Mouse (Mus musculus): ENCODE results near the gene Tsku. TPM values are rescaled to one million over a fixed set of nuclear protein-coding genes. Genes with fewer than 3 reads are reported as not detected.

Gene Tsku
- total and polyA plus RNA-seq, 2 experiments from 2014 or later, result 9.4 to 48.8 TPM

DNA sequence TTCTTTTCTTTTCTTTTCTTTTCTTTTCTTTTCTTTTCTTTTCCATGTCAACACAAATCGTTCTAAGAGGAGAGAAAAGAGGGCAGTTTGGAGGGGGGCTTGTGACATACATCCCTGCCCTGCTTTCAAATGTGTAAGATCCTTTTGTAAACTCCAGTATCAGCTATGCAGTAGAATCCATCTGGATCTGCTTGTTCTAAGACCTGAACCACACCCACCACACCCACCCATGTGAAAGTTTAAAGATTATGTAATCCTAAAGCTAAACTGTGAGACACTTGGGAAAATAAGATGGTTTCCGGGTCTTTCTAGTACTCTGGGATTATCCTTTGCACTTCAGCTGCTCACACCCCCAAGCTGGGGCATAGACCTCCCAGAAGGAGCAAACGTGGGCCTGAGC is 18.9 kb downstream of the Tsku start:
- H3K36me3 ChIP-seq (ENCODE audit: insufficient read depth, low read length), result no peaks in the 10 kb centered on the region
- DNase-seq (ENCODE audit: low spot score) (no peak), ATAC-seq (no peak)
- no peak for TF ChIP-seq CTCF (IDR thresholded peaks at IDR 0.05; ENCODE audit: low read depth)
- H3K27me3 ChIP-seq (ENCODE audit: insufficient read depth, low read length), result peaks cover 6% of the 10 kb centered on the region; the same call in 1 of the 2 replicates
- H3K4me1 ChIP-seq (ENCODE audit: insufficient read depth, low read length), result no peaks in the 10 kb centered on the region
- 62% methylated on average over 3 of the region's 3 CpGs for WGBS
- no peak overlapping the region for H3K4me2 ChIP-seq (ENCODE audit: low read depth, low read length)
- H3K4me3 ChIP-seq (ENCODE audit: low read length), result no peak overlapping the region
- H3K27ac ChIP-seq, result no peak overlapping the region
- no peaks in the 10 kb centered on the region for H3K9me3 ChIP-seq (ENCODE audit: low read length)
- no peak overlapping the region for H3K9ac ChIP-seq (replicated peaks; ENCODE audit: low read length)

DNA sequence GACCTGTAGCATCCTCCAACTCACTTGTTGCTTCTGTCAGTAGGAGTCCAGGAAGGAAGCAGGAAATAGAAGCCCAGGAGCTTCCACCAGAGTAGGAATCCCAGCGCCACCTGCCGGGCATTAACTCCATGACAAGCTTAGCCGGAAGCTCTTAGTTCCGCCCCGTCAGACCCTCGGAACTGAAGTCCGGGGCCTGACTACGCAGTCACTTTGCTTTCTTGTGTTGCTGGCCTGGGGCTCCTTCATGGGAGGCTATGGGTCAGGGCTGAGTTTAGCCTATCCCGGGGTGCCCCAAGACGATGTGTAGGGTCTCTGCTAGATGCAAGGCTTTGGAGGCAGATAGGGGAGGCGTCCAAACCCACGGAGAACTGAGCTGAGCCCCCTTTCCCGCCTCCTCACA is 19.7 kb downstream of the Tsku start:
- DNase-seq (ENCODE audit: low spot score), result peak; percentile 94
- Histone ChIP-seq H3K9ac (replicated peaks; ENCODE audit: low read length) (0 out of 2 replicates have a peak overlapping the region, but pooled peaks have one; percentile 22), H3K36me3 (ENCODE audit: insufficient read depth, low read length) (no peaks in the 10 kb centered on the region), H3K4me1 (ENCODE audit: insufficient read depth, low read length) (no peaks in the 10 kb centered on the region), H3K4me3 (ENCODE audit: low read length) (peak overlapping the region; percentile 26), H3K9me3 (ENCODE audit: low read length) (no peaks in the 10 kb centered on the region), H3K4me2 (ENCODE audit: low read depth, low read length) (peak overlapping the region; percentile 60), H3K27me3 (ENCODE audit: insufficient read depth, low read length) (peaks cover 6% of the 10 kb centered on the region; the same call in 1 of the 2 replicates), H3K27ac (no peak overlapping the region)
- ATAC-seq, result peak; percentile 80
- peak; percentile 89 for TF ChIP-seq CTCF (IDR thresholded peaks at IDR 0.05; ENCODE audit: low read depth)
- 3% methylated on average over 13 of the region's 13 CpGs for WGBS

DNA sequence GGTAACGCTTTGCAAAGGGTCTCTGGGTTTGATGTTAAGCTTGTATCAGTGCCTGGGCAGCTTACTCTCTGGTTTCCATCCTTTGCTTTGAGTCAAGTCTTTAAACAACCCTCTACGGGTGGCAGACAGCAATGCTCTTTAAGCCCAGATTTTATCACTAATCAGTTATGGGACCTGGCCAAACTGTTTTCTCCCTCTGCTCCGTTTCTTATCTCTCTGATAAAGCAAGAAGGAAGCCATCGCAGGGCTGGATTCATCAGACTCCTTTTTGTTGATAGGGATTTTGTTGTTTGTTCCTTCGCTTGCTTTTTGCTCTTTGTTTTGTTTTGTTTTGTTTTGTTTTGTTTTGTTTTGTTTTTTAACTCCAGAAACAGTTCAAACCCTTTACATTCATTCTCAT is 20.8 kb downstream of the Tsku start:
- H3K4me3 ChIP-seq (ENCODE audit: low read length), result no peak overlapping the region
- no peak overlapping the region for H3K4me2 ChIP-seq (ENCODE audit: low read depth, low read length)
- WGBS, result 84% methylated on average over 5 of the region's 5 CpGs
- ATAC-seq, result no peak
- no peak for DNase-seq (ENCODE audit: low spot score)
- peaks cover 6% of the 10 kb centered on the region; the same call in 1 of the 2 replicates for H3K27me3 ChIP-seq (ENCODE audit: insufficient read depth, low read length)
- no peak overlapping the region for H3K9ac ChIP-seq (replicated peaks; ENCODE audit: low read length)
- no peak for TF ChIP-seq CTCF (IDR thresholded peaks at IDR 0.05; ENCODE audit: low read depth)
- no peak overlapping the region for H3K27ac ChIP-seq
- no peaks in the 10 kb centered on the region for H3K9me3 ChIP-seq (ENCODE audit: low read length)
- H3K36me3 ChIP-seq (ENCODE audit: insufficient read depth, low read length), result no peaks in the 10 kb centered on the region
- H3K4me1 ChIP-seq (ENCODE audit: insufficient read depth, low read length), result no peaks in the 10 kb centered on the region

DNA sequence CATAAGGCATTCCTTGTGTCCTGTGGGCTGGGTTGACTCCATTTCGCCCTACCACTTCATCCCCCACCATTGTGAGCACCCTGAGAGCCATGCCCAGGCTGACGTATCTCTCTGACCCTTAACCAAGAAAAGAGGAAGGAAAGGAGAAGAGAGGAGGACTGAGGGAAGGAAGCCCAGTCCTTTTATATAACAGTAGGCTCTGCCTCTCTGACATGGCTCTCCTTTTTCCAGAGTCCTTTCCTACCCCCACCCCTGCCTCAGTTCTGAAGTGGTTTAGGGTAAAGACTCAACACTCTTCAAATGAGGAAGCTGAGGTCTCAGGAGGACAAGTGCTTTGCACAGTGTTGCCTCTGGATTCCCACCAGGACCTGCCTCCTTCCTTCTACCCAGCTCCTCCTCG is 27.1 kb downstream of the Tsku start:
- Histone ChIP-seq H3K4me1 (ENCODE audit: insufficient read depth, low read length) (no peaks in the 10 kb centered on the region), H3K36me3 (ENCODE audit: insufficient read depth, low read length) (no peaks in the 10 kb centered on the region), H3K9ac (replicated peaks; ENCODE audit: low read length) (no peak overlapping the region), H3K9me3 (ENCODE audit: low read length) (no peaks in the 10 kb centered on the region), H3K27ac (no peak overlapping the region), H3K4me2 (ENCODE audit: low read depth, low read length) (no peak overlapping the region), H3K4me3 (ENCODE audit: low read length) (no peak overlapping the region), H3K27me3 (ENCODE audit: insufficient read depth, low read length) (no peaks in the 10 kb centered on the region)
- no peak for DNase-seq (ENCODE audit: low spot score)
- 69% methylated on average over 3 of the region's 3 CpGs for WGBS
- TF ChIP-seq CTCF (IDR thresholded peaks at IDR 0.05; ENCODE audit: low read depth), result no peak
- ATAC-seq, result no peak

DNA sequence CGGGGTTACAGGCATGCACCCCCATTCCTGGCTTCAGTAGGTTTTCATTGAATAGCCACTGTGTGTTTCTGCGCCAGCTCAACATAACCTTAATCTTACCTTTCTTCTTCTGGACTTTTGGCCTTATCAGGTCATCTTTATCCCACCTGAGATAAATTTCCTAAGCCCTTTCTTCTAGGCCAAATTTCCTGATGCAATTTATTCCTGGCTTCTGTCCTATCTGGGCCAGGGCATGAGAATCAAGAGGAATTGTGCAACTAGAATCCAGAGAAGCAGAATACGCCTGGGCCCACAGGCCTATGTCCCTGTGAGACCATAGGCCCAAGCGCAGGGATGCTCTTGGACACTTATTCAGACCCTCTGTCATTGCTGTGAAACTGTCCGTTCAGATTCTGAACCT is 27.6 kb downstream of the Tsku start:
- H3K4me3 ChIP-seq (ENCODE audit: low read length), result no peak overlapping the region
- DNase-seq (ENCODE audit: low spot score), result no peak
- H3K27me3 ChIP-seq (ENCODE audit: insufficient read depth, low read length), result no peaks in the 10 kb centered on the region
- H3K9ac ChIP-seq (replicated peaks; ENCODE audit: low read length), result no peak overlapping the region
- no peaks in the 10 kb centered on the region for H3K4me1 ChIP-seq (ENCODE audit: insufficient read depth, low read length)
- ATAC-seq, result no peak
- H3K36me3 ChIP-seq (ENCODE audit: insufficient read depth, low read length), result no peaks in the 10 kb centered on the region
- no peaks in the 10 kb centered on the region for H3K9me3 ChIP-seq (ENCODE audit: low read length)
- no peak for TF ChIP-seq CTCF (IDR thresholded peaks at IDR 0.05; ENCODE audit: low read depth)
- H3K27ac ChIP-seq, result no peak overlapping the region
- 92% methylated on average over 5 of the region's 5 CpGs for WGBS
- H3K4me2 ChIP-seq (ENCODE audit: low read depth, low read length), result no peak overlapping the region

DNA sequence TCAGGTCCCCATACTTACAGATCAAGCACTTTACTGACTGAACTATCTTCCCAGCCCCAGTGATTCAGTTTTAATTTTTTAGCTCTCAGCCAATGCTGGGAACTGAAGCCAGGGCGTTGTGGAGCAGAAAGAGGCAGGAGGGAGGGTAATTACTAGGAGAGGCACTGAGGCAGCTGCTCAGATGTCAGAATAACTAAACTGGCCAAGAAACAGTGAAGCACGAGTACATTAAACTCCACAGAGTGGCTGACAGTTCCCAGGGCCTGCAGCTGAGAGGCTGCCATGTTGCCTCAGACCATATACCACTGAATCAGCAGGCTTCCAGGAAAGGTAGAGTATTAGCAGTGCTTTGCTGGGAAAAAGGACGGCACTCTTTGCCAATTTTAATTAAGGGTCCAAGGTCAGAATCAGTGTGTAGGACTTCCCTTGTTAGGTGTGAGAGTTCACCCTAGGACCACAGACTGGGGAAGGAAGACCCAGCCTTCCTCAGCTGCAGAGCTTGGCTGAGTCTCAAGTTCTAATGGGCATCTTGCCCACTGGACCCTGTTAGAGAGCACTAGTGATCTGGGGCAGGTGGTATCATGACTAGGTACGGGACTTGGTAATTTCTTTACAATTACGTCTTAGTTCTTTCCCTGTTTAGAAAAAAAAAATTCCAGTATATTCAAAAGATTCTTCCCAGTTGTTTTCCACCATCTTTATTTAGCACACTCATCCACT is 28.3 kb downstream of the Tsku start:
- no peak overlapping the region for H3K4me3 ChIP-seq (ENCODE audit: low read length)
- H3K9me3 ChIP-seq (ENCODE audit: low read length), result no peaks in the 10 kb centered on the region
- H3K36me3 ChIP-seq (ENCODE audit: insufficient read depth, low read length), result no peaks in the 10 kb centered on the region
- 44% methylated on average over 5 of the region's 5 CpGs for WGBS
- ATAC-seq, result no peak
- H3K27ac ChIP-seq, result no peak overlapping the region
- no peak overlapping the region for H3K9ac ChIP-seq (replicated peaks; ENCODE audit: low read length)
- no peaks in the 10 kb centered on the region for H3K4me1 ChIP-seq (ENCODE audit: insufficient read depth, low read length)
- TF ChIP-seq CTCF (IDR thresholded peaks at IDR 0.05; ENCODE audit: low read depth), result no peak
- no peak for DNase-seq (ENCODE audit: low spot score)
- no peaks in the 10 kb centered on the region for H3K27me3 ChIP-seq (ENCODE audit: insufficient read depth, low read length)
- no peak overlapping the region for H3K4me2 ChIP-seq (ENCODE audit: low read depth, low read length)

DNA sequence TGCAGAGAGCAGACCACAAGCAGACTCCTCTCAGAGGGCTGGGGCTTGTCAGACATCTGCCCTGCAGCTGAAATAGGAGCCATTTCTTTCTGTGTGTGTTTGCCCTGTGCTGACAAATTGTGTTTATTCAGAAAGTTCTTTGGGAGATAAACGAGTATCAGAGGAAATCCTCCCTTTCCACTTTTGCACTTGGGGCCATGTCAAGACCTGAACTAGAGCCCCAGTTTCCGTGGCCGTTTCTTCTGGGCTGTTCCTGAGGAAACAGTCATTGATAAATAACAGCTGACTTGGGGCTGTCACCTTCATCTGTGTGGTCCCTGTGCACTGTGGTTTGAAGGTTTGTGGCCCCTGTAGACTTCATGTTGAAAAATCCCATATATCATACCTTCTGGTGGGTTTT is 29.2 kb downstream of the Tsku start:
- Histone ChIP-seq H3K36me3 (ENCODE audit: insufficient read depth, low read length) (no peaks in the 10 kb centered on the region), H3K27me3 (ENCODE audit: insufficient read depth, low read length) (no peaks in the 10 kb centered on the region), H3K4me3 (ENCODE audit: low read length) (no peak overlapping the region), H3K9ac (replicated peaks; ENCODE audit: low read length) (no peak overlapping the region), H3K9me3 (ENCODE audit: low read length) (no peaks in the 10 kb centered on the region), H3K4me1 (ENCODE audit: insufficient read depth, low read length) (no peaks in the 10 kb centered on the region), H3K27ac (no peak overlapping the region), H3K4me2 (ENCODE audit: low read depth, low read length) (no peak overlapping the region)
- ATAC-seq (no peak), DNase-seq (ENCODE audit: low spot score) (no peak)
- no peak for TF ChIP-seq CTCF (IDR thresholded peaks at IDR 0.05; ENCODE audit: low read depth)
- WGBS, result 75% methylated on average over 3 of the region's 3 CpGs
